Mouse (Mus musculus) embryonic fibroblast, embryonic 13.5 days (primary cell): Measurements from ENCODE around the gene Rer1.

ENCODE experiments used
- CTCF ChIP-seq: IDR thresholded peaks from 2 replicates; pipeline ENCODE4 v1.5.1; 2011; ENCODE audit warnings: mild to moderate bottlenecking, control low read depth, low read length, moderate library complexity, borderline replicate concordance; ENCODE audit not compliant: insufficient read depth
- POLR2A ChIP-seq: IDR thresholded peaks from 2 replicates; pipeline ENCODE4 v1.6.1; 2011; ENCODE audit warnings: low read depth, mild to moderate bottlenecking, control low read depth, low read length, moderate library complexity

- TF ChIP-seq POLR2A (no peak), CTCF (no peak)
These were observed 4.7 kb upstream of the Rer1 start for GRCm38 (mm10) chr4:155090688-155091449.
